Mouse (Mus musculus): ENCODE results near the gene Fdxr.

Fdxr gene

GRCm38 (mm10) chr11:115243783-115244182 lies 33.1 kb downstream of the Fdxr start:
- no peak for DNase-seq (ENCODE audit: low read depth in 2 of 2, low spot score in 2 of 2)

GRCm38 (mm10) chr11:115242746-115243145 lies 34.1 kb downstream of the Fdxr start:
- DNase-seq (ENCODE audit: low read depth in 2 of 2, low spot score in 2 of 2): no peak

- no peak for DNase-seq (ENCODE audit: low read depth in 2 of 2, low spot score in 2 of 2)
These were observed 35.4 kb downstream of the Fdxr start for GRCm38 (mm10) chr11:115241402-115241801.

GRCm38 (mm10) chr11:115236570-115236969 lies 40.3 kb downstream of the Fdxr start:
- no peak for DNase-seq (ENCODE audit: low read depth in 2 of 2, low spot score in 2 of 2)

GRCm38 (mm10) chr11:115234320-115235044 lies 42.4 kb downstream of the Fdxr start:
- no peak for DNase-seq (ENCODE audit: low read depth in 2 of 2, low spot score in 2 of 2)

- no peak for DNase-seq (ENCODE audit: low read depth in 2 of 2, low spot score in 2 of 2)
These were observed 43.1 kb downstream of the Fdxr start for GRCm38 (mm10) chr11:115233526-115234290.

GRCm38 (mm10) chr11:115232889-115233288 lies 44.0 kb downstream of the Fdxr start:
- no peak for DNase-seq (ENCODE audit: low read depth in 2 of 2, low spot score in 2 of 2)

- DNase-seq (ENCODE audit: low read depth in 2 of 2, low spot score in 2 of 2): no peak
These were observed 44.9 kb downstream of the Fdxr start for GRCm38 (mm10) chr11:115231924-115232323.

GRCm38 (mm10) chr11:115231168-115231915 lies 45.5 kb downstream of the Fdxr start:
- peak; percentile 52 to 64 for DNase-seq (ENCODE audit: low read depth in 2 of 2, low spot score in 2 of 2)

GRCm38 (mm10) chr11:115229021-115229930 lies 47.6 kb downstream of the Fdxr start:
- DNase-seq (ENCODE audit: low read depth in 2 of 2, low spot score in 2 of 2): no peak

- no peak for DNase-seq (ENCODE audit: low read depth in 2 of 2, low spot score in 2 of 2)
These were observed 48.4 kb downstream of the Fdxr start for GRCm38 (mm10) chr11:115228430-115228829.

- DNase-seq (ENCODE audit: low read depth in 2 of 2, low spot score in 2 of 2): no peak
These were observed 49.2 kb downstream of the Fdxr start for GRCm38 (mm10) chr11:115227640-115228039.

- peak; percentile 24 for DNase-seq (ENCODE audit: low read depth in 2 of 2, low spot score in 2 of 2)
These were observed 49.9 kb downstream of the Fdxr start for GRCm38 (mm10) chr11:115226811-115227491.

- no peak for DNase-seq (ENCODE audit: low read depth in 2 of 2, low spot score in 2 of 2)
These were observed 51.5 kb downstream of the Fdxr start for GRCm38 (mm10) chr11:115225301-115225700.

GRCm38 (mm10) chr11:115224889-115225288 lies 52.0 kb downstream of the Fdxr start:
- DNase-seq (ENCODE audit: low read depth in 2 of 2, low spot score in 2 of 2): peak; percentile 54 to 73

GRCm38 (mm10) chr11:115223877-115224276 lies 53.0 kb downstream of the Fdxr start:
- no peak for DNase-seq (ENCODE audit: low read depth in 2 of 2, low spot score in 2 of 2)

- no peak for DNase-seq (ENCODE audit: low read depth in 2 of 2, low spot score in 2 of 2)
These were observed 53.4 kb downstream of the Fdxr start for GRCm38 (mm10) chr11:115223451-115223850.

- DNase-seq (ENCODE audit: low read depth in 2 of 2, low spot score in 2 of 2): no peak
These were observed 54.3 kb downstream of the Fdxr start for GRCm38 (mm10) chr11:115222570-115222969.

GRCm38 (mm10) chr11:115222077-115222476 lies 54.8 kb downstream of the Fdxr start:
- no peak for DNase-seq (ENCODE audit: low read depth in 2 of 2, low spot score in 2 of 2)

GRCm38 (mm10) chr11:115219685-115220084 lies 57.2 kb downstream of the Fdxr start:
- no peak for DNase-seq (ENCODE audit: low read depth in 2 of 2, low spot score in 2 of 2)
